8 mouse cellular contexts compared by ENCODE assay signal in genomic region chr14:58282708-58283290, GRCm38 (mm10).
A peak's percentile ranks its signal among the peaks of the same experiment; 100 is the strongest.
DNase-seq lines count a peak whose midpoint lies in the region.

No protein-coding gene starts in this region.

- intact Hi-C loops in left cerebral cortex, postnatal 10 days (cut with DNase I) = no loop called here
- intact Hi-C loops in left cerebral cortex, postnatal 25 days (cut with DNase I) = no loop called here
- intact Hi-C loops in gastrocnemius, postnatal 14 days (cut with DNase I; ENCODE audit: low total_unique reads) = no loop called here

- DNase-seq in left cerebral cortex, adult 18-20 months (ENCODE audit: low spot score in 2 of 2) = peak; percentile 8 to 25
- DNase-seq in left cerebral cortex, postnatal 10 days (ENCODE audit: extremely low spot score in 1 of 2, low spot score in 2 of 2) = no peak
- DNase-seq in adrenal gland, postnatal 36 days = peak; percentile 61 to 66
- peak; percentile 5 for DNase-seq in cerebellum, adult 9-11 months
- DNase-seq in left cerebral cortex, postnatal 25 days (ENCODE audit: low spot score in 2 of 2) = peak; percentile 6 to 41
- no peak for DNase-seq in retina, embryonic 14.5 days (ENCODE audit: low spot score)
- no peak for DNase-seq in gastrocnemius, postnatal 14 days
- DNase-seq in Muller cell, postnatal 12 days (ENCODE audit: inconsistent ontology term) = no peak

Comparison
In these comparisons a context has a peak if more than half of its experiments do, and no peak if none do; other contexts are left out.
1. DNase-seq: peak in left cerebral cortex, adult 18-20 months (2 of 2), adrenal gland, postnatal 36 days (2 of 2), cerebellum, adult 9-11 months (single experiment) and left cerebral cortex, postnatal 25 days (2 of 2); none in left cerebral cortex, postnatal 10 days (0 of 2), retina, embryonic 14.5 days (single experiment), gastrocnemius, postnatal 14 days (single experiment) and Muller cell, postnatal 12 days (single experiment).